Mouse (Mus musculus) stomach, embryonic 16.5 days (tissue): Measurements from ENCODE around the gene Cmtm3. TPM values are rescaled to one million over a fixed set of nuclear protein-coding genes. Genes with fewer than 3 reads are reported as not detected.
A peak's percentile ranks its signal among the peaks of the same experiment; 100 is the strongest.

Experiments
- ATAC-seq: fragments of 200-750 bp; cut with Nextera tagmentation; 2 replicates; pipeline ENCODE4 v1.8.0; 2017; ENCODE audit warnings: moderate number of reproducible peaks, moderate TSS enrichment; ENCODE audit not compliant: insufficient read depth, low FRiP score
- H3K27ac ChIP-seq: fragments of 300-500 bp; sonication (generic); 2 replicates; pipeline ENCODE4 v1.5.1; 2014; ENCODE audit warnings: low read length
- H3K27me3 ChIP-seq: fragments of 300-500 bp; sonication (generic); 2 replicates; pipeline ENCODE4 v1.6.1; 2014; ENCODE audit warnings: low read length, control low read depth, mixed read lengths; ENCODE audit not compliant: control insufficient read depth, insufficient read depth
- H3K36me3 ChIP-seq: fragments of 300-500 bp; sonication (generic); 2 replicates; pipeline ENCODE4 v1.6.1; 2014; ENCODE audit warnings: low read length; ENCODE audit not compliant: control insufficient read depth, insufficient read depth
- H3K4me1 ChIP-seq: fragments of 300-500 bp; sonication (generic); 2 replicates; pipeline ENCODE4 v1.6.1; 2014; ENCODE audit warnings: low read length, control low read depth, mixed read lengths; ENCODE audit not compliant: control insufficient read depth, insufficient read depth
- H3K4me2 ChIP-seq: fragments of 300-500 bp; sonication (generic); 2 replicates; pipeline ENCODE4 v1.6.1; 2014; ENCODE audit warnings: low read depth, low read length, mixed read lengths
- H3K4me3 ChIP-seq: fragments of 300-500 bp; sonication (generic); replicated peaks from 2 replicates; pipeline ENCODE4 v1.5.1; 2014; ENCODE audit warnings: mild to moderate bottlenecking, low read length
- H3K9ac ChIP-seq: fragments of 300-500 bp; sonication (generic); 2 replicates; pipeline ENCODE4 v1.6.1; 2014; ENCODE audit warnings: low read length
- H3K9me3 ChIP-seq: fragments of 300-500 bp; sonication (generic); replicated peaks from 2 replicates; pipeline ENCODE4 v1.6.1; 2016; ENCODE audit warnings: low read length, control low read depth; ENCODE audit not compliant: control insufficient read depth
- WGBS: fragments of 180-500 bp; shearing (Covaris S2); extraction: QIAGEN DNeasy Blood & Tissue Kit; methylation state at CpG from one replicate; pipeline ENCODE4 v1.1.7; 2014; 5-methylcytosine and 5-hydroxymethylcytosine counted together
- polyA plus RNA-seq: library from polyadenylated mRNA; unstranded; fragments of >200 nt; fragmentation: Nextera tagmentation; extraction: Ambion mirVana; gene quantifications from 2 replicates; pipeline ENCODE4 v1.2.1, GENCODE M21; 2015

The Cmtm3 gene
- polyA plus RNA-seq, 1 experiment from 2014 or later = 129 TPM

DNA sequence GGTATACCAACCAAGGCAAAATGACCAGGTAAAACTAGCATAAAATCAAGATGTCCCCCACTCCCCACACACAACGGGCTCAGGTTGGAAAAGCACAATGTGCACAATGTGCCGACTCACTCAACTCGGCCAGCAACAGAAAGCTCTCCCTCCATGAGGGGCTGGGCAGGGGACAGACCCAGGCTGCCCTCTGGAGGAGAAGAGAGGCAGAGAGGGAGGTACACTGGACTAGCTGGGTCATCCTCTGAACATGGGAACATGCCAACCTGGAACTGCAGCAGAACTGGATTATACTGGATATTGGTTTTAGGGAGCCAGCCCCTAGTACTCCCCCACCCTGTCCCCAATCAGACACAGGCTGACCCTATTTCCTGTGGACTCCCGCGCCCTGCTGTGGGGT is 14.0 kb downstream of the Cmtm3 start:
- peak; percentile 44; the same call in 1 of the 2 replicates for ATAC-seq
- no peak overlapping the region for H3K4me2 ChIP-seq
- no peaks in the 10 kb centered on the region for H3K27me3 ChIP-seq
- no peak overlapping the region for H3K9ac ChIP-seq
- no peaks in the 10 kb centered on the region for H3K4me1 ChIP-seq
- H3K9me3 ChIP-seq = no peaks in the 10 kb centered on the region
- no peak overlapping the region for H3K4me3 ChIP-seq
- no peak overlapping the region for H3K27ac ChIP-seq
- H3K36me3 ChIP-seq = no peaks in the 10 kb centered on the region
- 64% methylated on average over 5 of the region's 5 CpGs for WGBS

DNA sequence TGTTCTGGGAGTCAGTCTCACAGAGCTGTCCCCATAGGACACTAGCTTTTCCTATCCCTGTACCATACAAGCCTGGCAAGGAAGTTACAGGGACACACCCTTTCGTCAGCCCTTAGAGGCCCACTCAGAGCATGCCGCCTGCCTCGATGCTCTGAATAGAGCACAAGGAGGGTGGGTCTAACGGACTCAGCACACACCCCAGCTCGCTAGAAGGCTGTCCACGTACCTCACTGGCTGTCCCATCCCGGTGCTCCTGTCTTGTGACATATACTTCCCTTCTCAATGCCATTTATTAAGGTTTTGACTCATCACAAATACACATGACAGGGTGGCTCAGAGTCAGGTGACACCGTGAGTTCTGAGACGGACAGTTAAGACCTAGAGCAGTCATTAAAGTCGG is 15.3 kb downstream of the Cmtm3 start:
- H3K4me2 ChIP-seq = no peak overlapping the region
- ATAC-seq = no peak
- 82% methylated on average over 10 of the region's 10 CpGs for WGBS

GRCm38 (mm10) chr8:104358637-104359036 is 19.4 kb downstream of the Cmtm3 start:
- Histone ChIP-seq H3K4me1 (no peaks in the 10 kb centered on the region), H3K9ac (no peak overlapping the region), H3K27ac (no peak overlapping the region), H3K27me3 (no peaks in the 10 kb centered on the region), H3K36me3 (no peaks in the 10 kb centered on the region), H3K9me3 (no peaks in the 10 kb centered on the region), H3K4me3 (no peak overlapping the region), H3K4me2 (no peak overlapping the region)
- WGBS = 83% methylated on average over 3 of the region's 3 CpGs
- no peak for ATAC-seq

More for the DNA sequence above, 15.3 kb downstream of the Cmtm3 start:
- no peak overlapping the region for H3K4me3 ChIP-seq
- H3K36me3 ChIP-seq = no peaks in the 10 kb centered on the region
- H3K27ac ChIP-seq = no peak overlapping the region
- H3K27me3 ChIP-seq = no peaks in the 10 kb centered on the region
- H3K4me1 ChIP-seq = no peaks in the 10 kb centered on the region
- H3K9me3 ChIP-seq = no peaks in the 10 kb centered on the region
- H3K9ac ChIP-seq = no peak overlapping the region

GRCm38 (mm10) chr8:104359778-104360456 is 20.7 kb downstream of the Cmtm3 start:
- H3K27ac ChIP-seq = no peak overlapping the region
- no peaks in the 10 kb centered on the region for H3K9me3 ChIP-seq
- H3K4me3 ChIP-seq = no peak overlapping the region
- no peak overlapping the region for H3K4me2 ChIP-seq
- no peaks in the 10 kb centered on the region for H3K36me3 ChIP-seq
- H3K27me3 ChIP-seq = no peaks in the 10 kb centered on the region
- no peaks in the 10 kb centered on the region for H3K4me1 ChIP-seq
- peak overlapping the region; percentile 11; the same call in 1 of the 2 replicates for H3K9ac ChIP-seq
- no peak for ATAC-seq
- WGBS = 73% methylated on average over 15 of the region's 15 CpGs

DNA sequence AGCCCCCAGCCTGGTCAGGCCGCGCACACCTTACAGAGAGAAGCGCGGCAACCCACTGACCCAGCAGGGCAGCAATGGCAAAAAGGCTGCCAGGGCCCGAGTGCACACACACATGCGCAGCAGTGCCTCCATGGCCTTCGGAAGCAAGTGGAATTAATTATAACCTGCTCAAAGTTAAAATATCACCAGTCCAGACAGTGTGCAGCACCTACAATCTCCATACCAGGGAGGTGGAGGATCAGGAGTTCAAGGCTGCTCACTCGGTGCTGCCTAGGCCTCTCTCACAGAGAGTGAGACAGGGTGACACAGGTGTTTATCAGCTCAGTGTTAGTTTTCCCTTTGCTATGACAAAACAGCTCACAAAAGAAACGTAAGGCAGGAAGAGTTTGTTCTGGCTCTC is 26.5 kb downstream of the Cmtm3 start:
- peaks cover 10% of the 10 kb centered on the region for H3K4me1 ChIP-seq
- no peak overlapping the region for H3K4me2 ChIP-seq
- no peaks in the 10 kb centered on the region for H3K9me3 ChIP-seq
- no peak overlapping the region for H3K4me3 ChIP-seq
- no peak overlapping the region for H3K9ac ChIP-seq
- H3K27ac ChIP-seq = peak overlapping the region; percentile 42; the same call in 1 of the 2 replicates
- ATAC-seq = peak; percentile 75
- H3K36me3 ChIP-seq = no peaks in the 10 kb centered on the region
- WGBS = 85% methylated on average over 9 of the region's 9 CpGs
- H3K27me3 ChIP-seq = no peaks in the 10 kb centered on the region

- Histone ChIP-seq H3K4me2 (no peak overlapping the region), H3K27ac (no peak overlapping the region), H3K9me3 (no peaks in the 10 kb centered on the region), H3K36me3 (no peaks in the 10 kb centered on the region), H3K9ac (no peak overlapping the region), H3K27me3 (no peaks in the 10 kb centered on the region), H3K4me3 (no peak overlapping the region), H3K4me1 (peaks cover 10% of the 10 kb centered on the region)
- WGBS = 47% methylated on average over 5 of the region's 5 CpGs
- ATAC-seq = no peak
These were observed 28.2 kb downstream of the Cmtm3 start for GRCm38 (mm10) chr8:104367398-104367797.

- no peak overlapping the region for H3K4me3 ChIP-seq
- H3K27me3 ChIP-seq = no peaks in the 10 kb centered on the region
- ATAC-seq = no peak
- peaks cover 20% of the 10 kb centered on the region for H3K4me1 ChIP-seq
- H3K4me2 ChIP-seq = no peak overlapping the region
- WGBS = 69% methylated on average over 12 of the region's 12 CpGs
- no peak overlapping the region for H3K27ac ChIP-seq
- no peaks in the 10 kb centered on the region for H3K36me3 ChIP-seq
- H3K9me3 ChIP-seq = no peaks in the 10 kb centered on the region
- no peak overlapping the region for H3K9ac ChIP-seq
These were observed 30.4 kb downstream of the Cmtm3 start for GRCm38 (mm10) chr8:104369591-104369990.

GRCm38 (mm10) chr8:104370071-104370470 is 30.9 kb downstream of the Cmtm3 start:
- no peaks in the 10 kb centered on the region for H3K36me3 ChIP-seq
- H3K4me1 ChIP-seq = peaks cover 24% of the 10 kb centered on the region
- H3K9ac ChIP-seq = no peak overlapping the region
- 49% methylated on average over 6 of the region's 6 CpGs for WGBS
- no peak overlapping the region for H3K4me2 ChIP-seq
- ATAC-seq = no peak
- no peaks in the 10 kb centered on the region for H3K9me3 ChIP-seq
- no peak overlapping the region for H3K4me3 ChIP-seq
- H3K27me3 ChIP-seq = no peaks in the 10 kb centered on the region
- no peak overlapping the region for H3K27ac ChIP-seq

GRCm38 (mm10) chr8:104371121-104371520 is 31.9 kb downstream of the Cmtm3 start:
- Histone ChIP-seq H3K9ac (no peak overlapping the region), H3K27me3 (no peaks in the 10 kb centered on the region), H3K4me2 (no peak overlapping the region), H3K27ac (no peak overlapping the region), H3K36me3 (no peaks in the 10 kb centered on the region), H3K4me3 (no peak overlapping the region), H3K4me1 (peaks cover 35% of the 10 kb centered on the region), H3K9me3 (no peaks in the 10 kb centered on the region)
- ATAC-seq = no peak
- 84% methylated on average over 6 of the region's 6 CpGs for WGBS
